Mouse (Mus musculus): Measurements from ENCODE around the gene Mrpl21.

- TF ChIP-seq CTCF (IDR thresholded peaks at IDR 0.05; ENCODE audit: low read depth) (no peak), EP300 (IDR thresholded peaks at IDR 0.05; ENCODE audit: low read depth) (no peak)
These were observed 22.1 kb upstream of the Mrpl21 start for GRCm38 (mm10) chr19:3260591-3260990.

All from heart, postnatal 0 days (tissue).